Mouse (Mus musculus) c-Kit-positive CD71-positive TER-119-negative erythroid progenitor cells, embryonic 14.5 days (primary cell): ENCODE measurements around the gene Gna13.

Experiments
- DNase-seq: peaks from one replicate; pipeline ENCODE4 v3.0.0-alpha.2; 2013; ENCODE audit warnings: low read depth

Gene Gna13

DNA sequence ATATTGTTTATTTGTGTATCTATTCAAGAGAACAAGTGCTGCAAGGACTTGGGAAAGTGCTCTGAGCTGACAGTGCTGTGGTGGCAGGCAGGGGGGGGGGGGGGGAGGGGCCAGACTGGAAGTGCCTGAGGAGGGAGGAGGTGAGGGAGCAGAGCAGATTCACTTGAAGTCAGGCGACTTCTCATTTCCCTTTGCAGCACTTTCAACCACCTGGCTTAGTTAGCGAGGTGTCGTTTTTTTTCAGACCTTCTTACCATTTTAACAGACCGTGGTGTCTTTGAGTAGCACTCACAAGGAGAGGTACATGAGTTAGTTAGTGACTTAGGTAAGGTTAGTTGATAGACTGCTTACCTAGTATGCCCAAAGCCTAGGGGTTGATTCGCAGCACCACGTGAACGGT lies 12.8 kb downstream of the Gna13 start:
- no peak for DNase-seq

DNA sequence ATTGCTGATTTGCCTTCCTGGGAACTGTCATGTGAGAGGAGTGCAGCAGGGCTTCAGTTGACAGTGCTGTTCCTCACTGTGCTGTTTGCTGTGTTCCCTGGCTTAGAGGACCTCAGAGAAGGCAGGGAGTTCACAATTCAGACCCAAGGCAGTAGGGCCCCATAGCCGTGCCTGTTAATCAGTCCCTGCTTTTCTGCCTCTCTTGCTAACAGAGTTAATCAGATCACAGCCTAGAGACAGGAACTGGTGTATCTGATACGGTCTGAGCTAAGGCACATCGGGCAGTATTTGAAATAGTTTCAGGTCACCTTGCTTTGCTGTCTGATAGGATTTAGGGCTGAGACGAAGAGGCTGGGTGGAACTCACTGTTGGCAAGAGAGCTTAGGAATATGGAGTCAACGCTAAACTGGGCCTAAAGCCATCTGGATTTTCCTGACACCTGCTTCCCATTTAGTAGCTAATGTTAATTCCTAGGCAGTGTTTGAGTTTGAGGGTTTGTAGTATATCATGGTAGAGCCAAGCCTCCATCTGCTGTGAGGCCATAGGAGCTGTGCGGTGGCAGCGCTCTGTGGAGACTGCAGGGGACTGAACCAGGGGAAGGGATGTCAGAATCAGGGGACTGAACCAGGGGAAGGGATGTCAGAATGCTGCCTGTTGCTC lies 14.0 kb downstream of the Gna13 start:
- peak; percentile 40 for DNase-seq

DNA sequence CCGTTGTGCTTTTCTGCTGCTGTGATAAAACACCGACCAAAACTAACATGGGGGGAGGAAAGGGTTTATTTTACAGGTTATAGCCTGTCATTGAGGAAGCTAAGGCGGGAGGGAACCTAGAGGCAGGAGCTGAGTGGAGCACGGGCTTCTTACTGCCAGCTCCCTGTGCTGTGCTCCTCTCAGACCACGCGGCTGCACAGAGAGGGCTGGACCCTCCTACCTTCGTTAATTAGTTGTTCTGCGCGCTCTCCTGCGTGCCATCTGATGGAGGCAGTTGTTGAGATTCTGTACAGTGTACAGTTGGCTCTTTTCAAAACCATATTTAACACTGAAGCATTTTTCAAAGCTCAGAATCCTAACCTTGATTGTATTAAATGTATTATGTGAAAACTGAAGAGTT lies 14.8 kb downstream of the Gna13 start:
- no peak for DNase-seq

DNA sequence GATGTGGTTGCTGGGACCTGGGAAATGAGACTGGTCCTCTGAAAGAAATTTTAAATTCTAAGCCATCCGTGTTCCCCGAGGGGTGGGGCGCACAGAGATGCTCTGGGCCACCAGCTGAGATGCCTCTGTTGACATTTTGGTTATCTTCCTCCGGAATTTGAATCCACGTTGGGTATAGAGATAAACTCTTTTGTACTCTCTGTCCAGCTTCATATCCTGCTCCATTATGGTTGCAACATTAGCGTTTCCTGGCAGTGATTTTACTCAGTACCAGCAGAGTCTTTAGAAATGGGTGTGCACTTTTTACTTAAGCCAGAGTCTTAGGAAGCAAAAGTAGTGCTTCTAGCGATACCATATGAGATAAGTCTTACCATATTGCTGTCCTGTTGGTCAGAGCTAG lies 15.4 kb downstream of the Gna13 start:
- no peak for DNase-seq

- DNase-seq = no peak
Observed at GRCm38 (mm10) chr11:109380662-109381061, 18.0 kb downstream of the Gna13 start.

DNA sequence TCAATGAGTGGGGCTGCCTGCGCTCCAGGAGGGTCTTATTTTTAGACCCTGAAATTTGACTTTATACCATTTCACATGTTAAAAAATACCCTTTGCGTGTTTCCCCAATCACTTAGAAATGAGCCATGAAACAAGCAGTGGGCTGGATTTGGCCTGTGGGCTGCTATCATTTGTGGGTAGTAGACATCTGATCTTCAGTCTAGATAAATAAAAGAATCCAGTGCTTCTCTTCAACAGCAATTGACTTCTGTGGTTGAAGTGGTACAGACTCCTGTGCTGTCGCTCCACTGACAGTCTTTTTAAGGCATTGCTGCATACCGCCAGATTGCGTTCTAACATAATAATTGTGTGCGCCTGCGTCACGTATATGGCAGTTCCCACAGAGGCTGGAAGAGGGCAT lies 22.7 kb downstream of the Gna13 start:
- no peak for DNase-seq

- no peak for DNase-seq
Observed at GRCm38 (mm10) chr11:109389046-109389445, 26.4 kb downstream of the Gna13 start.

- DNase-seq = no peak
Observed at GRCm38 (mm10) chr11:109391200-109391599, 28.6 kb downstream of the Gna13 start.

- DNase-seq = no peak
Observed at GRCm38 (mm10) chr11:109391760-109392159, 29.1 kb downstream of the Gna13 start.

- DNase-seq = no peak
Observed at GRCm38 (mm10) chr11:109392601-109393000, 30.0 kb downstream of the Gna13 start.

DNA sequence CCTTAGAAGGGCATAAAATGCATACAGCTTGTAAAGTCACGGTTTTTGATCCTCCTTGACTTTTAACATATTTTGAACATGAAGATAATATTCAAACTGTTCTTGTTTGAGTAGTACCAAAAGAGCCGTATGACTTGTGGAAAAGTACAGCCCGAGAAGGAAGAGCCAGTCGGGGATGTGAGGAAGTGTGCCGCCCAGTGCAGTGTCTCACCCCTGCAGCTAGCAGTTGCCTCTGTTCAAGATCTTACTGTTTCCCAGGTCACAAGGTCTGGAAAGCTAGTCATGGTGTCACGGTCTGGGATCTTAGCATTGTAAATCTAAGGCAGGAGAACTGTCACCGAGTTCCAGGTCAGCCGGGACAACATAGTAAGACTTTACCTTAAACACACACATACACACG lies 32.1 kb downstream of the Gna13 start:
- DNase-seq = no peak

GRCm38 (mm10) chr11:109395291-109395690 lies 32.7 kb downstream of the Gna13 start:
- no peak for DNase-seq

DNA sequence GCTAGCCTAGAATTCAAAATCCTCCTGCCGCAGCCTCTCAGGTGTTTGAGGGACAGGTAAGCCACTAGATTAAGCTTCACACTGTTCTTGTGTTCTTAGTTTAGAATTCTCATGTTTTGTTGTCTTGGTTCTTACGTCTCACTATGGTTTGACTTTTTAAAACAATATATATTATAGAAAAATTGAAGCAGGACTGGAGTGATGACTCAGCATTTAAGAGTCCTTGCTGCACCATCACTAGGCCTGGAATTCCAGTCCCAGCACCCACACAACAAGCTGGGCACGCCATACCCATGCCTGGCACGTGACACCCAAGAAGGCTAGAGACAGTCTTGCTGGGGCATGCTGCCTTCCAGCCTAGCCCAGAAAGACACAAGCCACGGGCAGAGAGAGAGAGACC lies 43.8 kb downstream of the Gna13 start:
- DNase-seq = no peak

DNA sequence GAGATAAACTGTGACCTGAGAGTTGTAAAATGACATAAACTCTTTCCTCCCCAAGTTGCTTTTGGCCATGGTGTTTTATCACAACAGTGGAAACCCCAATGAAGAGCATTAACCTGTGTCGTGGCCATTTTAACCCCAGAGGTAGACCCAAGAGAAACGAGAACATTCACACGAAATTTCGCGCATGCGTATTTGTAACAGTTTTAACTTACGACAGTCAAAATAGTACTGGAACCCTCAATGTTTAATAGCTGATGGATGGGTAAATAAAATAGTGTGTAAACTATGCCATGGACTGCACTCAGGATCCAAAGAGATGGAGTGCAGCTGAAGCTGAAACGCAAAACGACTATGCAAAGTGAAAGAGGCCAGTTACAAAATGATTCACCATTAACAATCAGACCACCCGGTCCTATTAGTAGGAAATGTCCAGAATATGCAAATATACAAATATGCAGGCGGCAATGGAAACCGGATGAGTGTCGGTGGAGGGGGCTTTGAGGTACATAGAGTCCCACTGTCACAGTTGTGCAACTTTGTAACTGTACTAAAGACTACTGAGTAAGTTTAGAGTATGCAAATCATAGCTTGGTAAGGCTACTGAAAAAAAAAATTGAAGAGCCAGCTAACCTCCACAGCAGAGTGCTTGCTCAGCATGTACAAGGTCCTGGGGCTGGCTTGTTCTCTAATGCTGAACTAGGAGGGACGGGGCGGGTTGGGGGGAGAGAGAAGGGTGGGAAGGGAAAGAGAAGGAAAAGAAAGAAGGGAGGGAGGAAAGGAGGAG lies 47.8 kb downstream of the Gna13 start:
- DNase-seq = no peak

- DNase-seq = no peak
Observed at GRCm38 (mm10) chr11:109413617-109414016, 51.0 kb downstream of the Gna13 start, which contains the start of gene 9930022D16Rik. Gene 9930022D16Rik (plus strand): TSS chr11:109413917.

- DNase-seq = no peak
Observed at GRCm38 (mm10) chr11:109414802-109415201, 52.2 kb downstream of the Gna13 start.

- no peak for DNase-seq
Observed at GRCm38 (mm10) chr11:109416709-109417420, 54.2 kb downstream of the Gna13 start.

DNA sequence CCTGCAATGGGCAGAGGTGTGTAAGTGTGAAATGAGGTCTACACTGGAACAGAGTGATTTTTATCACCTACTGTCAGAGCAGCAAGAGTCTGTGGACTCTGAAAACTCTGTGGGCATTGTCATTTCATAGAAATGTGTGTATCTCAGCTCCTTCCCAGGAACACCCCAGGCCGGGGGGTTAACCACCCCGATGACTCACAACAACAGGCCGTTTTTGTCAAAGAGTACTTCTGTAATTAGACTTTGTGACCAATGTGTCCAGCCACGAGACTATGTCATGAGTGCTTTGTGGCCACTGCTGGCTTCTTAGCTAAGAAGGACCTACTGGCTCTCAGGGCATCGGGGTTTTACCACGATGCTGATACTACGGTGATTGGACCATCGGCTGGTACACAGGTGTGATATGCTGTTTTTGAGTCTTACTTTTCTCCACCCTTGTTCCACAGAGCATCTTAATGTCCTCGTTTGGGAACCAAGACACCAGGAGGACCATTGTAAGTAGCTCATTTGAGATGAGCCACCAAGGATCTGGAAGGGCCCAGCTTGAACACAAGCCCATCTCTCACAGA lies 54.9 kb downstream of the Gna13 start:
- DNase-seq = no peak

DNA sequence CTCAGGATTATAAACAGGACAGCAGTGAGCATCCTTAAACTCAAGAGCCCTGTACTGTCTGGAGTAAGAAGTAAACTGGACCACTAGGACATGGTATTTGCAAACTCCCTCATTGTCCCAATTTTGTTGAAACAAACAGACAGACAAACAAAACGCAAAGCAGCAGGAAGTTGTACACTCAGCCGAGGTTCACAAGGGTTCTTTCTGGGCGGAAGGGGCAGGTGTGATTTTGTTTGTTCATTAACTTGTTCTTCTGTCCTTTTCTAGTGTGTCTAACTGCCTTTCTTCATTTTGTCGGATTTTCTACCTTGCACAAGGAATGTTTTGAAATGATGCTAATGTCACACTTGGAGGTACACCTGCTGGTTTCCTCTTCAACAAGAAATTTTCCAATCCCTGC lies 56.8 kb downstream of the Gna13 start:
- DNase-seq = no peak

- DNase-seq = no peak
Observed at GRCm38 (mm10) chr11:109419961-109420566, 57.4 kb downstream of the Gna13 start.

DNA sequence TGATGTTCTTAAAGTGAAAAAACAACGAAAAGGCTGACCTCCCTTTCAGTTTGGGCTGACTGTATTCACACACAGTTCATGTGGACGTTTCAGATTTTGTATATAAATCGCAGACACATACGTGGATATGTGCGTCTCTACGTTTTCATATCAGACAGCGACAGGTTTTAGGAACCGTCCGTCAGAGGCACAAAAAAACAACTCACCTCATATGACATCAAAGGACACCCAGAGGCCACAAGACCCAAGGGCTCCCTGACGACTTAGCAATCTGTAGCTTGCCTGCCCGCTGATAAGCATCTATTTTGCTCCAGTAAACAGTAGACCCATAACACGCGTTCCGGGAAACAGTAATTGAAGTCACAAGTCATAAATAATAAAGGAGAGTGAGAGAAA lies 57.9 kb downstream of the Gna13 start:
- no peak for DNase-seq

DNA sequence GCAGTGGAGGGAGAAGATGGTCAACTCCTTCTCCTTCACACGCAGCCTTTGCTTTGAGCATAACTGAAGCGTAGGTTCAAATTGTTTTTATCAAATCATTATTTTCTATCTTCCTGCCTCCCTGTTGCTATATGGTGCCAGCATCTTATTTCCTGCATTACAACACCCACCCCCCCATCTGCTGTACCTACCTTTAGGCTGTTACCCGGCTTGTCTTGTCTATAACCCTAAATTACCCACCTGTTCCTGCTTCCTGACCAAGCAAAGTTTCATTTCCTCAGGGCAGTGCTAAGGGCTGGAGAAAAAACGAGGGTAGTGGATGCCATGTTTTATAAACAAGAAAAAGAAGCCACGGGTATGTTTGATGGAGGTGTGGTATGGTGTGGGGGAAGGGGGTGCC lies 58.6 kb downstream of the Gna13 start:
- DNase-seq = no peak
